Mouse (Mus musculus) embryo, embryonic 10.5 days (tissue): ENCODE measurements around the gene Nkiras2.
"Not testable (repeated sequence)": the region's sequence is repeated elsewhere in the genome, so short reads cannot be mapped to it uniquely, and the experiment has no call there.

ENCODE experiments used
- DNase-seq: peaks from one replicate; pipeline ENCODE4 v3.0.0-alpha.2; 2015; ENCODE audit warnings: low spot score

Nkiras2 gene

DNA sequence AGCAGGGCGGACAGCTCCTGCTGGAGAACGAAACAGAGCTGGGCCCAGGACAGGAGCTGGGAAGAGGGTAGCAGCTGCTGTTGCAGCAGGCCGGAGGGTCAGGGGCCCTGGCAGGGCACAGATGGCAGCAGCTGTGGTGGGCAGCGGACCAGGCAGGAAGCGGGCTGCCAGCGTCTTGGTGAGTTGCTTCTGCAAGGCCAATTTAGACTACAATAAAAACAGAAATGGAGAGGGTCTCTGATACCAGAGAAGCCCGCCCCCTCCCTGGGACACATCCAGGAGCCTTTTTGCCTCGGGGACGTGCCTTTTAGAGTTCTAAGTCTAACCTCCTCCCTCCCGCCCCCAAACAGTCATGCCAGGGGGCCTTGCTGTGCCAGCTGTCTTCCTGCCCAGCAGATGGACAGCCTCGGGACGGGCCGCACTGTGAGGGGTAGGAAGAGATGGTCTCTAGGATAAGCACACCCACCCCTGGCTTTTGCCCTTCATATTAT lies 9.9 kb downstream of the Nkiras2 start:
- DNase-seq: no peak

DNA sequence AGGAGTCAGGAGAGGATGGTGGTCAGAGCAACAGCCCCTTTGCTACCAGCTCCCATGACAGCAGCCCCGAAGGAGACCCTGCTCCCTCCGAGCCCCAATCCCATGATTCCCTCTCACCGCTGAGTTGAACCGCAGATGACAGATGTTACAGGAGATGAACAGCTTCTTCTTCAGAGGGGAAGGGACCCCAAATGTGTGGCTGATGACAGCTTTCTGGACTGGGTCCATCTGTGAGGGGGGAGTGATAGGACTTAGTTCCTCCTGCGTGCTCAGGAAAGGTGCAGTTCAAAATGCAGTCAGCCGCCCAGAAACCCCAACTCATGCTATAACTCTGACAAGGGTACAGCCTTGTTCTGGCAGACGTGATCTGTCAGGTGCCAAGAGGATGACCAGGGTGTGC lies 15.5 kb downstream of the Nkiras2 start:
- no peak for DNase-seq

DNA sequence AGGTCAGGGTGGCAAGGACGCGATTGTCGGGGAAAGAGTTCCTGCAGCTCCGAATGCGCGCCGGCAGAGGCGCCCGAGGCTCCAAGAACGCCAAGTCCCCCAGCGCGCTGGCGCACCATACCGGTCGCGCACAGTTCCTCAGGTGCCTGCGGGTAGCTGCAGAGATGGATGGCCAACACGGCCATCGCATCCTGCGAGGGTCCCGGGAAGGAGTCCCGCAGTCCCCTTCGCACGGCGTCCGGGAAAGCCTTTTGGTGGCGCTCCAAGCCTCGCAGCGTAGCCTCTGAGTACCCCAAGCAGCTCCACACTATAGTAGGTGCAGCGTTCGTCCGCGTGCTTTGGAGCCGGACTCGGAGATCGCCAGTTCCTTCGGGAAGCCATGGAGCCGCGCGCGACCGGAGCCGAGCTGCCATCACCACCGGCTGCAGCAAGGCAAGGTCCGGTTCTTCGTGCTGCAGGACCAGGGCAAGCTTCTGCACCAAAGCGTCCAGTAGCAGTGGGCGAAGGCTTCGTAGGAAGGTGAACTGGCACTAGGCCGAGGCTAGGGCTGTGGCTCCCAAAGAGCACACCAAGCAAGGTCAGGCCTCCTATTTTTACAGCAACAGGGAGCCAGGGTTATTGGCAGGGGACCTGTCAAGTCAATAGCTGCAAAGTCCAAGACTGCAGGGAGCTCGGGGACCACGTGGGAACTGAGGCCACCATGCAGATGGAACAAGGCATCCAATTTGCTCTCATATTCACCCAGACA lies 21.3 kb downstream of the Nkiras2 start:
- DNase-seq: peak; percentile 76

DNA sequence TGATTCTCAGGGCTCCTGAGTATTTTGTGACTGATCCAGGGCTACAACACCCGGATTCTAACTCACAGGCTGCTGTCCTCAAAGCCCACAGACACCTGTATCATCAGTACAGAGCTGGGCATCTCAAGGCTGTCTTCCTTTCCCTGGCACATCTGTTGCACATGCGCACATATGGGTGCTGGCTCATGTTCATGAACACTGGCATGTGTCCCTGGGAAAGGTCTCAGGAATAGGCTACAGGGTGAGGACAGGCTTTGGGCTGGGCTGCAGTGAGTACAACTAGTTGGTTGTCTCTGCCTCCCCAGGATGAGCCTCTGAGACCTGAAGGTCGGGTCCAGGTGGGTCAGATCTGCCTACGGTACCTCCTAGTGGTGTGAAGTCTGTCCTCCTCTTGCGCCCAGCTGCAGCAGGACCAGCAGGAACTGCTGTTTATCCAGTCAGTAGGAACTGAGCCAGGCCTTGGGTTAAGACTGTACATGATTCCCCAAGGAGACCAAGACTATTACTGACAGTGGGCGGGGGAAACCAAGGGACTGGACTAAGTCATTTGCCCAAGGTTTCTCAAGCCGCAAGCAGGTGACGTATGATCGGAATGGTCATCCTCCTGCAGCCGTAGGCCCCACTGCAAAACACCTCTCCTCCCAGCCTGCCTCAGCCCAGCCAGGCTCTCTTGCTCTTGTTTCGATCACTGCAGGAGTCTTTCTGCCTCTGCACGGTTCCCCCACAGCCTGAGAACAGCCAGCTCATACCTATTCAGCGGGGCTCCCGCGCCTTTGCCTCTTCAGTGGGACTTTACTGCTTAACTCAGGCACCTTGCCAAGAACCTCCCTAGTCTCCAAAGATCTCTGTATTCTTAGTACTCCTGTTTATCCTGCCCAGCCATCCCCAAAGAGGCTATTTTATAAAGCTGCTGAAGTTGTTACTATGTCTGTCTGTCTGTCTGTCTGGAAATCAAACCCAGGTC lies 24.9 kb downstream of the Nkiras2 start:
- no peak for DNase-seq

DNA sequence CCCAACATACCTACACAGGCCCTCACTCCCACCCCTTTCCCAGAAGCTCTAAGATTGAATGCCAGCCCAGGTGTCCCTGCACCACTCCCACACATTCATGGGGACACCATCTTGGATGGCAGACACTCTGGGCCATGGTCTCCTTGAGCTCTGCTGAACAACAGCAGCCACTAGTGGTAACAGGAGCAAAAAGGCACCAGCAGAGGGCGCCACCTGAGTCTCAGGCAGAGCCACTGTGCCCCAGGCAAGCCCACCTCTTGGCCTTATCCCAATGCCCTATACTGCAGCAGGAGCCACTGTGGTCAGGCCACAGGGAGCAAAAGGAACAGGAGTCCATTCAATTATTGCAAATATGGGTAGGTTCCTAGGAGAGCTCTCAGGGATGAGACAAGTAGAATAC lies 27.2 kb downstream of the Nkiras2 start:
- peak; percentile 76 for DNase-seq

DNA sequence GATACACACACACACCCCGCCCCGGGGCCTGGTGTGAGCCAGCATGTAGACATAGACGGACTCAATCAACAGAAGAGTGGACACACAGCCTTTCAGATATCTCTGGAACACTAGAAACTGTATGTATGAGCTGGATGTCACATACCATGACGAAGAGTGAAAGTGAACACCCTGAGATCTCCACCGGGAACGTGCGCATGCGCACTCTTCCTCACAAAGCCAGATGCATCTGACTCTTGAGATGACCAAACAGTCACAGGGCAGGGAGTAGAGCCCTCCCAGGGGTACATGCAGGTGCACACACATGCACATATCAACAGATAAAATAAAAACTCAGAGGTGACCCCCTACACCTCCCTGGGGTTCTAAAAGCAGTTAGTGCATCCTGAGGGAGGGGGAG lies 29.4 kb downstream of the Nkiras2 start:
- no peak for DNase-seq

DNA sequence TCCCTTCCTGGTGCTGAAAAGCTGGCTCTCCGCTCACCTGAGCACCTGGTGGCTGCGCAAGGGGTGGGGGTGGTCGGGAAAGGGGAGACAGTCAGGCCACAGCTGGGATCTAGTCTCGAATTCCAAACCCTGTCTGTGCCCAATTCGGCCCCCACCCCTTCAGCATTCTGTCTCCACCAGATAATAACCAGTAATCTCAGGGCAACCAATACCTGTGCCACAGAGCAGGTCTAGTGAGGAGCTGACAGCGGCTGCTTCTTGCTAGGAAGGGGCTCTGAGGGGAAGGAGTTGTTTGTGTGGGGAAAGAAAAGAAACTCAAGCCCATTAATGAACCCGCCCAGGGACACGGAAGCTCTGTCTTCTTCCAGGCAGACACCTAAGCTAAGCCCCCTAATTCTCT lies 32.2 kb downstream of the Nkiras2 start:
- no peak for DNase-seq

DNA sequence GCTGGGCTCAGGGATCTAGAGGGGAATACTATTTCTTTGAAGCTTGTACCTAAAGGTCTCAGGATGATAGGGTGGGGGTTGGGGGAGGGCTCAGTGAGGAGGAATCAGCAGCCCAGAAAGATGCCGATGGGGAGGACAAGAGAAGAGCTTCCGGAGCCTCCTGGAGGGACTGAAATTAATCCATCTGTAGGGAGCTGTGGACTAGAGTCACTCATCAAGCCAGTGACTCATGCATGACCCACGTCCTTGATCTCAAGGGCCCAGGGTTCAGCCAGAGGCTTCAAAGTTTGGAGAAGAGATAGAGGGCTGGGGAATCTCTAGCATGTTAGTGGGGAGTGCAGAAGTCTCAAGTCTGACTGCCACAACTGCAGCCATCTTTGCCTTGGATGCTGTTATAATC lies 32.7 kb downstream of the Nkiras2 start:
- no peak for DNase-seq

DNA sequence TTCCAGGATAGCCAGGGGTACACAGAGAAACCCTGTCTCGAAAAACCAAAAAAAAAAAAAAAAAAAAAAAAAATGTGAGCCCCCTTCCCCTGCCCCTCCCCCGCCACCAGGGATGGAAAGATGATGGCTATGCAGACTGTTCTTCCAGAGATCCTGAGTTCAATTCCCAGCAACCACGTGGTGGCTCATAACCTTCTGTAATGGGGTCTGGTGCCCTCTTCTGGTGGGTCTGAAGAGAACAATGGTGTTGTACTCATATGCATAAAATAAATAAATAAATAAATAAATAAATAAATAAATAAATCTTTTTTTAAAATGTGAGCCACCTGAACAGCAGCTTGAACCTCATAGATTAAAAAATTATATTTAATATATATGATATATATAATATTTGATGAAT lies 36.5 kb downstream of the Nkiras2 start:
- DNase-seq: not testable (repeated sequence)

DNA sequence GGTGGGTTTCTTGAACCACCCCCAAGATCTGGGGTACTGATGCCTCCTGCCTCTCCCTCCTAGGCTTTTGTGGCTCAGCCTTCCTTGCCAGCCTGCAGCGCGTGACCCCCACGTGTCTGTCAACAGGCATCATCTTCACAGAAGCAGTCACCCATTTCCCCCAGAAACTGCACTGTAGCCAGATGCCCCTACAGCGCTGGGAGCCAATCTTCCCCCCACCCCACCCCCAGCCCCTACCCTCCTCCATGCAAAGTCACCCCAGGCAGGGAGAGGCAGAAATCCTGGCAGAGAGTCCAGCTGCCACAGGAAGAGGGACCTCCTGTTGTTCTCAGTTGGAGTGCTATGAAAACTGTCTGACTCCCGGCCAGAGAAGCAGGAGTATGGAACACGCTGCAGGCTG lies 37.4 kb downstream of the Nkiras2 start:
- peak; percentile 34 for DNase-seq

DNA sequence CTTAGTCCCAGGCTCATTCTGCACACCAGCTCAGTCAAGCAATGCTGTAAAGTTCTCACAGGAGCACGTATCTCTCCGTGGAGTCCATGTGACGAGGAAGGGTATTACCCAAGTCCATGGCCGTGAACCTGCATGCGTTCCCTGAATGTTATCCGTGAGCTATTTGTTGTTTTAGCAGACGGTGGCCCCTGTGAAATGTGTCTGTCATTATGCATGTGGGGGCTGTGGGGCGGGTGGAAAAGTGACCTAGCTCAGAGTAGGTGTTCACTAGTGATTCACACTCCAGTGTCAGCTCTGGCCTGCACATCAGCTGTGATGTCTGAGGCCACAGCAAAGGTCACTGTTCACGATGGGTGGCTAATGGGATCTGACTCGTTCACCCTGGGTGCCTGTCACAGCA lies 40.8 kb downstream of the Nkiras2 start:
- DNase-seq: no peak

DNA sequence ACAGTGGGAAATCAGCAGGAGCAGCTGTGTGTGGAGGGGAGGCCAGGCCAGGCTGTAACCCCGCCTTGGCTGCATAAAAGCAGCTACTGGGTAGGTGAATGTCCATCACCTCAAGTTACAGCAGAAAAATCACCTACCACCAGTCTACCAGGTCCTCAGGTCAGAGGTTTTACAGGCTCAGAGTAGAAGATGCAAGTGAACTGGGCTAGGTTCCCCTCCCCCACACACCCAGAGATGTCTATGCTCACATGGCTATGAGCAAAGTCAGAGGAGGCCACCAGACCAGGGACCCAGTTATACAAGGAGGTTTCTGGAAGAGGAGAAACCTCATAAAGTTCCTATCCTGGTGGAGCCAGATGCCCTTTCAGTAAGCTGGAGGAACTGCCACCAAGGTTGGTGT lies 52.0 kb downstream of the Nkiras2 start:
- no peak for DNase-seq

DNA sequence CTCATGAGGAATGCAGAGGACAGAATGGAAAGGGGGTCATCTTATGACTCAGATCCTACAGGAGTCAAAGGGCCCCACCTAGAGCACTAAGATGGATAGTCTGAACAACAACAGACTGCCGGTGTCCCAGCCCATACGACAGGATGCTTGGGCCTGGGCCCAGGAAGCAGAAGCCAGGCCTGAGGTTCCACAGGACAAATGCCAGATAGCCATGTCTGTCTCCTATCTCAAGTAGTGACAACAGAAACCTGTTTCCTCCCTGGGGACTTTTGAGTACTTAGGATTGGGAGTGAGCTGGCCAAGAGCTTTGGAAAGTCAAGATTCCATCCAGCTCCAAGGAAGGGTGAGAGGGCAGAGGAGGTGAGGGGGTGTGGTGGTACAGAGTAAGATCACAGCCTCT lies 52.9 kb downstream of the Nkiras2 start:
- no peak for DNase-seq

DNA sequence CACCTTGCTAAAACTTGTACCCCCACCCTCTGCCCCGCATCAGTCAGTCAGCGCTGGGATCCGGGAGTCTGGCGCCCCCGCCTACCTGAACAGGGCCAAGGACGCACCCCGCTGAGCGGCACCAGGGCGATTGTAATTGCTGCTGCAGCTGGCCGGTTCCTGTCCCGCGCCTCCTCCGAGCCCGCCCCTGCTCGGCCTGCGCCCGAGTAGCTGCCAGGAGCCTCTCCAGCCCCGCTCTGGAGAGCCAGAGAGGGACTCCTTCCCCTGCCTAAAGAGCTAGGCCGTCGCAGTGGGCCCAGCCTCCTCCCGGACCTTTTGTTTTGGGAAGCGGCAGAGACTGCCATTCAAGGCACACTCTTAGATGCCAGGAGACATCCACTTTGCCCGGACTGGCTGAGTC lies 54.1 kb downstream of the Nkiras2 start:
- peak; percentile 40 for DNase-seq
